ENCODE assay signal across 8 mouse cellular contexts in the genomic region with DNA sequence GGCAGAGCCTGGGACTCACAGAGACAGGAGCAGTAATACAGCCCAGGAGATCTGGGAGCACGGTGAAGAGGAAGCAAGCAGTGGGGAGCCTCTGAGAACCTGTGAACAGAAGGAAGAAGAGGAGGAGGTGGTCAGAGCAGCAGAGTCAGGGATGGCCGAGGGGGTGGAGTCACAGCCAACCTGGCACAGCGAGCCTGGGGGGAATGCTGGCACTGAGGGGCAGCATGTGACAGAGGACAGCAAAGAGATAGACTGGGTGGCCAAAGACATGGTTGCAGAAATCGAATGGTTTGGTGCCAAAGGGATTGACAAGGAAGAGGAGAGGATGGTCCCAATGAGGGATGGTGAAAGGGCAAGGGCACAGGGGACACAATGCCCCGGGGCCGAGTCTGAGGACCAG. TPM values are rescaled to one million over a fixed set of nuclear protein-coding genes. Genes with fewer than 3 reads are reported as not detected.
DNase-seq lines count a peak whose midpoint lies in the region; ATAC-seq lines count a peak whose summit lies in the region.

TSS of gene Cln3 (minus strand) at position 101 of the 400 bp plus-strand sequence.

- H3K4me1 ChIP-seq in kidney, embryonic 14.5 days (ENCODE audit: control insufficient read depth, insufficient read depth, low read length) = no peaks in the 10 kb centered on the region; the same call in 1 of the 2 replicates
- peaks cover 14% of the 10 kb centered on the region for H3K4me1 ChIP-seq in midbrain, embryonic 15.5 days

- H3K4me2 ChIP-seq in kidney, embryonic 14.5 days (replicated peaks; ENCODE audit: low read depth, low read length) = no peak within 1 kb of the TSS
- H3K4me2 ChIP-seq in midbrain, embryonic 15.5 days = no peak within 1 kb of the TSS

- H3K36me3 ChIP-seq in kidney, embryonic 14.5 days (ENCODE audit: control insufficient read depth, insufficient read depth, low read length) = no peaks in the 10 kb centered on the region
- no peaks in the 10 kb centered on the region for H3K36me3 ChIP-seq in midbrain, embryonic 15.5 days (replicated peaks)

- no peak within 1 kb of the TSS for H3K4me3 ChIP-seq in kidney, embryonic 14.5 days (ENCODE audit: low read length)
- no peak within 1 kb of the TSS for H3K4me3 ChIP-seq in midbrain, embryonic 15.5 days

- no peak within 1 kb of the TSS for H3K9ac ChIP-seq in kidney, embryonic 14.5 days (ENCODE audit: low read depth, low read length)
- no peak within 1 kb of the TSS for H3K9ac ChIP-seq in midbrain, embryonic 15.5 days

- 81% methylated on average over 6 of the region's 6 CpGs for WGBS in kidney, embryonic 14.5 days
- 77% methylated on average over 6 of the region's 6 CpGs for WGBS in midbrain, embryonic 15.5 days

- H3K27ac ChIP-seq in kidney, embryonic 14.5 days (ENCODE audit: low read depth, low read length) = no peak within 1 kb of the TSS
- H3K27ac ChIP-seq in midbrain, embryonic 15.5 days = no peak within 1 kb of the TSS

- ATAC-seq in kidney, embryonic 14.5 days (ENCODE audit: low FRiP score, low TSS enrichment) = no peak
- ATAC-seq in midbrain, embryonic 15.5 days (replicated peaks) = no peak
- ATAC-seq in megakaryocyte-erythroid progenitor cell, adult 5-6 weeks (replicated peaks; ENCODE audit: low FRiP score, low TSS enrichment, poor library complexity, severe bottlenecking) = no peak

- H3K27me3 ChIP-seq in kidney, embryonic 14.5 days (ENCODE audit: control insufficient read depth, insufficient read depth, low read length) = no peaks in the 10 kb centered on the region
- peaks cover 13% of the 10 kb centered on the region; the same call in 1 of the 2 replicates for H3K27me3 ChIP-seq in midbrain, embryonic 15.5 days (replicated peaks)

- no peaks in the 10 kb centered on the region for H3K9me3 ChIP-seq in kidney, embryonic 14.5 days (ENCODE audit: control insufficient read depth, low read length)
- no peaks in the 10 kb centered on the region for H3K9me3 ChIP-seq in midbrain, embryonic 15.5 days

- no peak for DNase-seq in kidney, postnatal 10 days
- DNase-seq in adrenal gland, adult 8-10 months = no peak
- DNase-seq in gonadal fat pad, adult 2 months (ENCODE audit: low read depth) = no peak
- no peak for DNase-seq in layer of hippocampus, postnatal 14 days (ENCODE audit: low spot score in 2 of 2)
- DNase-seq in embryo, embryonic 10.5 days (ENCODE audit: low spot score) = no peak

RNA-seq across cellular contexts. Expression of gene Cln3, which starts in this region (rescaled TPM):
- polyA plus RNA-seq in kidney, embryonic 14.5 days (2014; fragmentation: Nextera tagmentation; extraction: Ambion mirVana) = 29.8 and 30.4 TPM in 2 replicates
- 10 to 100 TPM; 25.6 to 55.5 (median 39.8) TPM for total RNA-seq in adrenal gland, adult 8-10 months (2022)
- polyA plus RNA-seq in gonadal fat pad, adult 2 months (2012; rRNA removed) = 76.8 and 98.2 TPM in 2 replicates
- total RNA-seq in layer of hippocampus, postnatal 14 days (2021) = 10 to 100 TPM; 24.3 to 28.3 TPM
- 34.1 and 35.6 TPM in 2 replicates for polyA plus RNA-seq in midbrain, embryonic 15.5 days (2015; fragmentation: Nextera tagmentation; extraction: Ambion mirVana)
- total RNA-seq in megakaryocyte-erythroid progenitor cell, adult 5-6 weeks (2014; fragmentation: Nextera tagmentation) = 24.5 and 43.7 TPM in 2 replicates
- total RNA-seq in megakaryocyte-erythroid progenitor cell, adult 5-6 weeks (2017) = 3.8 and 9.8 TPM in 2 replicates
